Mouse (Mus musculus): ENCODE measurements around the gene Dlat.

GRCm38 (mm10) chr9:50660431-50660830 lies 851 bp upstream of the Dlat start:
- TF ChIP-seq CTCF (IDR thresholded peaks at IDR 0.05; ENCODE audit: low read depth, low read length), result no peak
- no peak for TF ChIP-seq GATA2 (IDR thresholded peaks at IDR 0.05; ENCODE audit: borderline replicate concordance, low read depth, low read length)

All from G1E (cell line).